Mouse (Mus musculus) natural killer cell, adult 2 months (primary cell): ENCODE measurements around the gene Timp3.
"Not testable (repeated sequence)": the region's sequence is repeated elsewhere in the genome, so short reads cannot be mapped to it uniquely, and the experiment has no call there.

Experiments
- DNase-seq, 2 experiments: peaks; one replicate each; pipeline ENCODE4 v3.0.0; 2022; ENCODE audit warnings: low spot score in 2 of 2

Gene Timp3

GRCm38 (mm10) chr10:86352521-86352920 is 52.3 kb downstream of the Timp3 start:
- no peak for DNase-seq

GRCm38 (mm10) chr10:86356819-86357563 is 56.8 kb downstream of the Timp3 start:
- no peak for DNase-seq

- DNase-seq, result no peak
Observed at GRCm38 (mm10) chr10:86358307-86358975, 58.3 kb downstream of the Timp3 start.

- no peak for DNase-seq
Observed at GRCm38 (mm10) chr10:86359208-86359607, 59.0 kb downstream of the Timp3 start.

GRCm38 (mm10) chr10:86359699-86360098 is 59.5 kb downstream of the Timp3 start:
- DNase-seq, result no peak

- no peak for DNase-seq
Observed at GRCm38 (mm10) chr10:86363669-86364309, 63.6 kb downstream of the Timp3 start.

GRCm38 (mm10) chr10:86365632-86366092 is 65.5 kb downstream of the Timp3 start:
- DNase-seq, result no peak

GRCm38 (mm10) chr10:86367346-86367745 is 67.2 kb downstream of the Timp3 start:
- DNase-seq, result no peak

GRCm38 (mm10) chr10:86368811-86369210 is 68.6 kb downstream of the Timp3 start:
- no peak for DNase-seq

GRCm38 (mm10) chr10:86369346-86369745 is 69.2 kb downstream of the Timp3 start:
- DNase-seq, result no peak

GRCm38 (mm10) chr10:86371561-86371960 is 71.4 kb downstream of the Timp3 start:
- no peak for DNase-seq

GRCm38 (mm10) chr10:86374061-86374460 is 73.9 kb downstream of the Timp3 start:
- DNase-seq, result no peak

- DNase-seq, result no peak
Observed at GRCm38 (mm10) chr10:86375903-86376302, 75.7 kb downstream of the Timp3 start.

GRCm38 (mm10) chr10:86376392-86377185 is 76.4 kb downstream of the Timp3 start:
- DNase-seq, result no peak

- not testable (repeated sequence) for DNase-seq
Observed at GRCm38 (mm10) chr10:86378803-86379202, 78.6 kb downstream of the Timp3 start.

GRCm38 (mm10) chr10:86380626-86381025 is 80.5 kb downstream of the Timp3 start:
- DNase-seq, result no peak

- no peak for DNase-seq
Observed at GRCm38 (mm10) chr10:86381150-86381921, 81.2 kb downstream of the Timp3 start.

GRCm38 (mm10) chr10:86381922-86382260 is 81.7 kb downstream of the Timp3 start:
- DNase-seq, result no peak

- DNase-seq, result no peak
Observed at GRCm38 (mm10) chr10:86384655-86385054, 84.5 kb downstream of the Timp3 start.

GRCm38 (mm10) chr10:86385656-86386055 is 85.5 kb downstream of the Timp3 start:
- DNase-seq, result no peak

GRCm38 (mm10) chr10:86386232-86386631 is 86.1 kb downstream of the Timp3 start:
- DNase-seq, result no peak
